ENCODE assay signal across 8 mouse cellular contexts in genomic region chr1:74763081-74763480, GRCm38 (mm10). TPM values are rescaled to one million over a fixed set of nuclear protein-coding genes. Genes with fewer than 3 reads are reported as not detected.
DNase-seq lines count a peak whose midpoint lies in the region; ATAC-seq and TF ChIP-seq lines count a peak whose summit lies in the region.
"Had no signal": no experiment of that assay in that cellular context is flagged by ENCODE, and none has a peak within 500 bp of the region (broad histone marks: within the 10 kb centered on the region; RNA-seq: fewer than 3 reads in every experiment).

No protein-coding gene starts in this region.

- no peaks in the 10 kb centered on the region for H3K9me3 ChIP-seq in liver, embryonic 11.5 days (ENCODE audit: control insufficient read depth, low read length)
- H3K9me3 ChIP-seq: hindbrain, embryonic 15.5 days had no signal

- peaks cover 3% of the 10 kb centered on the region; the same call in 1 of the 2 replicates for H3K27me3 ChIP-seq in liver, adult 2 months (ENCODE audit: control insufficient read depth, insufficient read depth, low read length)
- H3K27me3 ChIP-seq in liver, embryonic 11.5 days (replicated peaks; ENCODE audit: control insufficient read depth, insufficient read depth, low read length): peaks cover 35% of the 10 kb centered on the region
- H3K27me3 ChIP-seq in Patski: peaks cover 34% of the 10 kb centered on the region

- CTCF ChIA-PET in Patski (lab: Charles Lee): interaction anchor here (1.0 to 1.5 kb wide), 6 partner anchors 16 to 93 kb away, joined by 3 to 8 read pairs (median 3); no protein-coding TSS in a partner anchor

- no peaks in the 10 kb centered on the region for H3K79me2 ChIP-seq in liver, adult 2 months (ENCODE audit: control insufficient read depth, insufficient read depth, low read length)

- no peak for TF ChIP-seq POLR2A in liver, adult 2 months (IDR thresholded peaks at IDR 0.05; ENCODE audit: extremely low read depth, insufficient read depth, low read length)

- H3K4me2 ChIP-seq in liver, embryonic 11.5 days: no peak overlapping the region
- H3K4me2 ChIP-seq: hindbrain, embryonic 15.5 days had no signal

- POLR2A ChIA-PET in Patski (lab: Charles Lee): interaction anchor here (0.6 to 0.7 kb wide), 3 partner anchors 44 to 478 kb away, joined by 3 read pairs; no protein-coding TSS in a partner anchor

- no peak overlapping the region for H3K4me3 ChIP-seq in liver, adult 2 months (ENCODE audit: insufficient read depth, low read depth, low read length)
- H3K4me3 ChIP-seq in liver, embryonic 11.5 days (ENCODE audit: low read depth, low read length): no peak overlapping the region
- H3K4me3 ChIP-seq: hindbrain, embryonic 15.5 days had no signal

- no peak overlapping the region for H3K9ac ChIP-seq in liver, adult 2 months (ENCODE audit: low read depth, low read length)
- H3K9ac ChIP-seq in liver, embryonic 11.5 days (ENCODE audit: low read depth, low read length): no peak overlapping the region
- H3K9ac ChIP-seq: hindbrain, embryonic 15.5 days had no signal

- peaks cover 2% of the 10 kb centered on the region; the same call in 1 of the 2 replicates for H3K4me1 ChIP-seq in liver, adult 2 months (ENCODE audit: control insufficient read depth, insufficient read depth, low read length)
- no peaks in the 10 kb centered on the region for H3K4me1 ChIP-seq in liver, embryonic 11.5 days (replicated peaks; ENCODE audit: control insufficient read depth, insufficient read depth, low read length)
- H3K4me1 ChIP-seq: hindbrain, embryonic 15.5 days had no signal

- no peaks in the 10 kb centered on the region for H3K36me3 ChIP-seq in liver, adult 2 months (ENCODE audit: control insufficient read depth, insufficient read depth, low read length)
- H3K36me3 ChIP-seq in liver, embryonic 11.5 days (ENCODE audit: control insufficient read depth, insufficient read depth, low read length): no peaks in the 10 kb centered on the region
- H3K36me3 ChIP-seq: hindbrain, embryonic 15.5 days had no signal

- WGBS in liver, adult 2 months: 5% methylated on average over 6 of the region's 6 CpGs
- 6% methylated on average over 6 of the region's 6 CpGs for WGBS in liver, embryonic 11.5 days

- intact Hi-C loops in left cerebral cortex, postnatal 36 days (cut with DNase I): loop anchor here (10.0 kb wide), 2 partner anchors 118 to 298 kb away; no protein-coding TSS in a partner anchor

- DNase-seq in liver, adult 2 months (ENCODE audit: extremely low read depth, low read depth, low spot score): peak; percentile 60
- no peak for DNase-seq in liver, embryonic 11.5 days (ENCODE audit: low spot score)
- DNase-seq in Patski (ENCODE audit: low read depth, low spot score): peak; percentile 12
- DNase-seq in cerebellum, adult 8-10 months: peak; percentile 28
- peak; percentile 64 to 71 for DNase-seq in left cerebral cortex, postnatal 36 days (ENCODE audit: low spot score in 2 of 2)
- peak; percentile 80 to 85 for DNase-seq in right cerebral cortex, adult 2 months (ENCODE audit: low spot score in 2 of 2)

- no peak overlapping the region for H3K27ac ChIP-seq in liver, adult 2 months (replicated peaks; ENCODE audit: insufficient read depth, low read depth, low read length)
- H3K27ac ChIP-seq in liver, embryonic 11.5 days (ENCODE audit: low read depth, low read length): no peak overlapping the region
- H3K27ac ChIP-seq: hindbrain, embryonic 15.5 days had no signal

- in situ Hi-C loops in Patski (cut with MboI; ENCODE audit: low pct_unique_long_range_greater_than_20kb): no loop called here

- no peak for ATAC-seq in liver, embryonic 11.5 days (replicated peaks; ENCODE audit: low FRiP score)
- no peak for ATAC-seq in Patski
- ATAC-seq in granulocyte monocyte progenitor cell, adult 5-6 weeks (replicated peaks; ENCODE audit: poor library complexity, severe bottlenecking): peak; percentile 86

- TF ChIP-seq CTCF in liver, adult 2 months (IDR thresholded peaks at IDR 0.05; ENCODE audit: low read depth, low read length): peak; percentile 61
- peak; percentile 70 for TF ChIP-seq CTCF in Patski (IDR thresholded peaks at IDR 0.05)

RNA-seq across cellular contexts. Expression of gene Wnt6, which starts 8.6 kb away (rescaled TPM):
- total RNA-seq in liver, adult 2 months (2014; rRNA removed): not detected in 2 replicates
- 0.05 and 0.28 TPM in 2 replicates for polyA plus RNA-seq in liver, adult 2 months (2012; rRNA removed)
- 1.5 and 2.4 TPM in 2 replicates for polyA plus RNA-seq in liver, embryonic 11.5 days (2014; fragmentation: Nextera tagmentation; extraction: Ambion mirVana)
- not detected for polyA plus RNA-seq in Patski (2021)
- not detected in 2 replicates for total RNA-seq in granulocyte monocyte progenitor cell, adult 5-6 weeks (2014; fragmentation: Nextera tagmentation)
- 0.21 and 1.2 TPM in 2 replicates for total RNA-seq in granulocyte monocyte progenitor cell, adult 5-6 weeks (2017)
- total RNA-seq in left cerebral cortex, postnatal 36 days (2021): 1 to 10 TPM; 1.4 to 4.0 TPM

RNA-seq across cellular contexts. Expression of gene Prkag3, which starts 14.1 kb away (rescaled TPM):
- 0.07 and 0.28 TPM in 2 replicates for total RNA-seq in liver, adult 2 months (2014; rRNA removed)
- 0.02 TPM in 1 of 2 replicates, not detected in the other for polyA plus RNA-seq in liver, adult 2 months (2012; rRNA removed)
- polyA plus RNA-seq in liver, embryonic 11.5 days (2014; fragmentation: Nextera tagmentation; extraction: Ambion mirVana): not detected in 2 replicates
- not detected for polyA plus RNA-seq in Patski (2021)
- not detected in 2 replicates for total RNA-seq in granulocyte monocyte progenitor cell, adult 5-6 weeks (2014; fragmentation: Nextera tagmentation)
- not detected in 2 replicates for total RNA-seq in granulocyte monocyte progenitor cell, adult 5-6 weeks (2017)
- total RNA-seq in left cerebral cortex, postnatal 36 days (2021): under 1 TPM in 1 of 2 experiments, not detected in 1; 0.14 TPM
- polyA plus RNA-seq: hindbrain, embryonic 15.5 days had no signal

RNA-seq across cellular contexts. Expression of gene Wnt10a, which starts 28.2 kb away (rescaled TPM):
- total RNA-seq in liver, adult 2 months (2014; rRNA removed): 1.0 TPM in 1 of 2 replicates, not detected in the other
- polyA plus RNA-seq in liver, adult 2 months (2012; rRNA removed): not detected in 2 replicates
- polyA plus RNA-seq in liver, embryonic 11.5 days (2014; fragmentation: Nextera tagmentation; extraction: Ambion mirVana): 0.10 and 0.22 TPM in 2 replicates
- not detected for polyA plus RNA-seq in Patski (2021)
- not detected in 2 replicates for total RNA-seq in granulocyte monocyte progenitor cell, adult 5-6 weeks (2014; fragmentation: Nextera tagmentation)
- total RNA-seq in granulocyte monocyte progenitor cell, adult 5-6 weeks (2017): not detected in 2 replicates
- total RNA-seq in left cerebral cortex, postnatal 36 days (2021): 10 to 100 TPM in 1 of 2 experiments, 1 to 10 TPM in 1; 8.5 to 12.7 TPM

RNA-seq across cellular contexts. Expression of gene Cyp27a1, which starts 49.7 kb away (rescaled TPM):
- total RNA-seq in liver, adult 2 months (2014; rRNA removed): 501 and 607 TPM in 2 replicates
- polyA plus RNA-seq in liver, adult 2 months (2012; rRNA removed): 223 and 259 TPM in 2 replicates
- polyA plus RNA-seq in liver, embryonic 11.5 days (2014; fragmentation: Nextera tagmentation; extraction: Ambion mirVana): 2.7 and 4.0 TPM in 2 replicates
- polyA plus RNA-seq in Patski (2021): not detected
- total RNA-seq in granulocyte monocyte progenitor cell, adult 5-6 weeks (2014; fragmentation: Nextera tagmentation): 10.1 and 13.1 TPM in 2 replicates
- total RNA-seq in granulocyte monocyte progenitor cell, adult 5-6 weeks (2017): 5.8 and 6.9 TPM in 2 replicates
- 1 to 10 TPM; 2.3 to 3.3 TPM for total RNA-seq in left cerebral cortex, postnatal 36 days (2021)
